Mouse (Mus musculus): ENCODE measurements around the gene 9230104L09Rik. TPM values are rescaled to one million over a fixed set of nuclear protein-coding genes. Genes with fewer than 3 reads are reported as not detected.

Gene 9230104L09Rik
- polyA plus RNA-seq (2015; fragmentation: Nextera tagmentation; extraction: Ambion mirVana): not detected in 2 replicates

- DNase-seq: no peak
- Histone ChIP-seq H3K36me3 (no peaks in the 10 kb centered on the region), H3K4me1 (replicated peaks) (no peaks in the 10 kb centered on the region), H3K27me3 (no peaks in the 10 kb centered on the region), H3K4me2 (no peak within 1 kb of the TSS), H3K9ac (no peak within 1 kb of the TSS), H3K4me3 (replicated peaks) (no peak within 1 kb of the TSS), H3K27ac (no peak within 1 kb of the TSS), H3K9me3 (replicated peaks) (no peaks in the 10 kb centered on the region)
- ATAC-seq (ENCODE audit: low read depth): no peak
- WGBS (ENCODE audit: insufficient replicate concordance): 34% methylated on average over 2 of the region's 2 CpGs
Measured at GRCm38 (mm10) chr2:148864966-148865365, at the start of gene 9230104L09Rik. Gene 9230104L09Rik (minus strand): TSS chr2:148865038.

GRCm38 (mm10) chr2:148902286-148902685 is 37.4 kb upstream of the 9230104L09Rik start:
- H3K9me3 ChIP-seq (replicated peaks): no peaks in the 10 kb centered on the region
- H3K4me3 ChIP-seq (replicated peaks): no peak overlapping the region
- 3% methylated on average over 5 of the region's 5 CpGs for WGBS (ENCODE audit: insufficient replicate concordance)
- H3K27ac ChIP-seq: no peak overlapping the region
- H3K36me3 ChIP-seq: no peaks in the 10 kb centered on the region
- H3K27me3 ChIP-seq: no peaks in the 10 kb centered on the region
- no peak overlapping the region for H3K9ac ChIP-seq
- ATAC-seq (ENCODE audit: low read depth) (peak; percentile 65; the same call in 1 of the 2 replicates), DNase-seq (peak; percentile 19)
- no peak overlapping the region for H3K4me2 ChIP-seq
- no peaks in the 10 kb centered on the region for H3K4me1 ChIP-seq (replicated peaks)

GRCm38 (mm10) chr2:148900305-148900704 is 35.5 kb upstream of the 9230104L09Rik start:
- Histone ChIP-seq H3K4me1 (replicated peaks) (no peaks in the 10 kb centered on the region), H3K4me3 (replicated peaks) (no peak overlapping the region), H3K27me3 (no peaks in the 10 kb centered on the region), H3K27ac (no peak overlapping the region), H3K4me2 (no peak overlapping the region), H3K9me3 (replicated peaks) (no peaks in the 10 kb centered on the region), H3K36me3 (no peaks in the 10 kb centered on the region), H3K9ac (no peak overlapping the region)
- ATAC-seq (ENCODE audit: low read depth): no peak
- DNase-seq: no peak
- 40% methylated on average over 4 of the region's 4 CpGs for WGBS (ENCODE audit: insufficient replicate concordance)

- WGBS (ENCODE audit: insufficient replicate concordance): 53% methylated on average over 1 of the region's 1 CpGs
- Histone ChIP-seq H3K27ac (no peak overlapping the region), H3K27me3 (no peaks in the 10 kb centered on the region), H3K4me1 (replicated peaks) (no peaks in the 10 kb centered on the region), H3K36me3 (no peaks in the 10 kb centered on the region), H3K9me3 (replicated peaks) (no peaks in the 10 kb centered on the region), H3K4me2 (no peak overlapping the region), H3K4me3 (replicated peaks) (no peak overlapping the region), H3K9ac (no peak overlapping the region)
- no peak for ATAC-seq (ENCODE audit: low read depth)
- no peak for DNase-seq
Measured at GRCm38 (mm10) chr2:148896219-148896618, 31.4 kb upstream of the 9230104L09Rik start.

- Histone ChIP-seq H3K9ac (no peak overlapping the region), H3K27me3 (no peaks in the 10 kb centered on the region), H3K4me2 (no peak overlapping the region), H3K4me1 (replicated peaks) (0 out of 2 replicates have a peak, but pooled peaks cover 3% of the 10 kb centered on the region), H3K27ac (no peak overlapping the region), H3K4me3 (replicated peaks) (no peak overlapping the region), H3K36me3 (no peaks in the 10 kb centered on the region), H3K9me3 (replicated peaks) (no peaks in the 10 kb centered on the region)
- DNase-seq (no peak), ATAC-seq (ENCODE audit: low read depth) (no peak)
Measured at GRCm38 (mm10) chr2:148893107-148893506, 28.3 kb upstream of the 9230104L09Rik start.

- Histone ChIP-seq H3K9me3 (replicated peaks) (no peaks in the 10 kb centered on the region), H3K27ac (no peak overlapping the region), H3K36me3 (no peaks in the 10 kb centered on the region), H3K4me2 (no peak overlapping the region), H3K4me1 (replicated peaks) (0 out of 2 replicates have a peak, but pooled peaks cover 3% of the 10 kb centered on the region), H3K27me3 (no peaks in the 10 kb centered on the region), H3K9ac (no peak overlapping the region), H3K4me3 (replicated peaks) (no peak overlapping the region)
- ATAC-seq (ENCODE audit: low read depth): no peak
- DNase-seq: no peak
- 73% methylated on average over 5 of the region's 5 CpGs for WGBS (ENCODE audit: insufficient replicate concordance)
Measured at GRCm38 (mm10) chr2:148890021-148890851, 25.4 kb upstream of the 9230104L09Rik start.

- Histone ChIP-seq H3K4me2 (no peak overlapping the region), H3K27ac (no peak overlapping the region)
Measured at GRCm38 (mm10) chr2:148889331-148890010, 24.6 kb upstream of the 9230104L09Rik start.

GRCm38 (mm10) chr2:148888872-148889271 is 24.0 kb upstream of the 9230104L09Rik start:
- Histone ChIP-seq H3K9ac (no peak overlapping the region), H3K4me1 (replicated peaks) (0 out of 2 replicates have a peak, but pooled peaks cover 3% of the 10 kb centered on the region), H3K9me3 (replicated peaks) (no peaks in the 10 kb centered on the region), H3K36me3 (no peaks in the 10 kb centered on the region), H3K4me2 (no peak overlapping the region), H3K4me3 (replicated peaks) (no peak overlapping the region), H3K27me3 (no peaks in the 10 kb centered on the region), H3K27ac (no peak overlapping the region)
- no peak for ATAC-seq (ENCODE audit: low read depth)
- no peak for DNase-seq
- 52% methylated on average over 3 of the region's 3 CpGs for WGBS (ENCODE audit: insufficient replicate concordance)

More at GRCm38 (mm10) chr2:148889331-148890010, 24.6 kb upstream of the 9230104L09Rik start:
- H3K36me3 ChIP-seq: no peaks in the 10 kb centered on the region
- H3K9ac ChIP-seq: no peak overlapping the region
- DNase-seq: no peak
- no peak overlapping the region for H3K4me3 ChIP-seq (replicated peaks)
- no peak for ATAC-seq (ENCODE audit: low read depth)
- no peaks in the 10 kb centered on the region for H3K9me3 ChIP-seq (replicated peaks)
- H3K4me1 ChIP-seq (replicated peaks): 0 out of 2 replicates have a peak, but pooled peaks cover 3% of the 10 kb centered on the region
- no peaks in the 10 kb centered on the region for H3K27me3 ChIP-seq
- 59% methylated on average over 3 of the region's 3 CpGs for WGBS (ENCODE audit: insufficient replicate concordance)

GRCm38 (mm10) chr2:148884738-148885137 is 19.9 kb upstream of the 9230104L09Rik start:
- Histone ChIP-seq H3K4me2 (no peak overlapping the region), H3K9ac (no peak overlapping the region), H3K36me3 (no peaks in the 10 kb centered on the region), H3K4me1 (replicated peaks) (no peaks in the 10 kb centered on the region), H3K27ac (no peak overlapping the region), H3K4me3 (replicated peaks) (no peak overlapping the region), H3K27me3 (no peaks in the 10 kb centered on the region), H3K9me3 (replicated peaks) (no peaks in the 10 kb centered on the region)
- DNase-seq: no peak
- ATAC-seq (ENCODE audit: low read depth): no peak

- Histone ChIP-seq H3K36me3 (no peaks in the 10 kb centered on the region), H3K9me3 (replicated peaks) (no peaks in the 10 kb centered on the region), H3K4me2 (no peak overlapping the region), H3K27me3 (no peaks in the 10 kb centered on the region), H3K9ac (no peak overlapping the region), H3K27ac (no peak overlapping the region), H3K4me3 (replicated peaks) (no peak overlapping the region), H3K4me1 (replicated peaks) (peaks cover 17% of the 10 kb centered on the region)
- 68% methylated on average over 1 of the region's 1 CpGs for WGBS (ENCODE audit: insufficient replicate concordance)
- ATAC-seq (ENCODE audit: low read depth): no peak
- DNase-seq: no peak
Measured at GRCm38 (mm10) chr2:148879199-148879598, 14.4 kb upstream of the 9230104L09Rik start.

- no peak for DNase-seq
Measured at GRCm38 (mm10) chr2:148878641-148879130, 13.8 kb upstream of the 9230104L09Rik start.

More at GRCm38 (mm10) chr2:148878641-148879130, 13.8 kb upstream of the 9230104L09Rik start:
- Histone ChIP-seq H3K9ac (no peak overlapping the region), H3K4me3 (replicated peaks) (no peak overlapping the region), H3K9me3 (replicated peaks) (no peaks in the 10 kb centered on the region), H3K4me2 (no peak overlapping the region), H3K27ac (no peak overlapping the region), H3K27me3 (no peaks in the 10 kb centered on the region), H3K36me3 (no peaks in the 10 kb centered on the region), H3K4me1 (replicated peaks) (peaks cover 22% of the 10 kb centered on the region)
- 8% methylated on average over 2 of the region's 2 CpGs for WGBS (ENCODE audit: insufficient replicate concordance)
- no peak for ATAC-seq (ENCODE audit: low read depth)

Measured in liver, embryonic 13.5 days (tissue).